Mouse (Mus musculus): ENCODE measurements at regions not wholly inside any gene's neighbourhood (a gene's known extent, or its start where the extent isn't known, plus 50 kb on each side); places are given as distances from the start of the nearest gene placed in this dataset.
"Not testable (repeated sequence)": the region's sequence is repeated elsewhere in the genome, so short reads cannot be mapped to it uniquely, and the experiment has no call there.

DNA sequence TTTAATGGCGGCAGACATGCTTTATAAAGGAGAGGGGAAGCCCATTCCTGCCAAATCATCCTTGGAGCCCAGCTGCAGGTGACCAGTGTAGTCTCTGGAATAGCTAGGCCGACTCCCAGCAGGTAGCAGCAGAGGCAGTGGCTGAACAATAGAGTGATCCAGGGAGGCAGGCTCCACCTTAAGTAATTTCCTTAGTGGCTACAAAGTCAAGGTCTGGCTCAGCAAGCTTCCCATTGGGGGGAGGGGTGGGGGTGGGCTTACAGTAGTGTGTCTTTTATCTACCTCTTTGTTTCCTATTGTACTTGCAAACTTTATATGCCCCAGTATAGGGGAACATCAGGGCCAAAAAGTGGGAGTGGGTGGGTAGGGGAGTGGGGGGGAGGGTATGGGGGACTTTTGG lies 1080.0 kb upstream of the Pcdh10 start:
- H3K4me1 ChIP-seq (ENCODE audit: control insufficient read depth in 2 of 2, insufficient read depth in 2 of 2, low read length in 2 of 2, poor library complexity in 1 of 2); H3K9me3 ChIP-seq (ENCODE audit: control insufficient read depth, insufficient read depth, low read depth, low read length); in situ Hi-C loops (cut with MboI; ENCODE audit: low sequenced_read_pairs in 2 of 2, unreplicated experiment in 2 of 2); H3K4me3 ChIP-seq (ENCODE audit: insufficient read depth in 1 of 2, low read depth in 1 of 2, low read length in 2 of 2, poor library complexity in 1 of 2, severe bottlenecking in 1 of 2); H3K36me3 ChIP-seq (ENCODE audit: control insufficient read depth, insufficient read depth, low read length, poor library complexity, severe bottlenecking); H3K9ac ChIP-seq (ENCODE audit: insufficient read depth, low read depth, low read length, poor library complexity, severe bottlenecking): not testable (repeated sequence)
- DNase-seq (ENCODE audit: low read depth, low spot score): peak; percentile 50
- H3K27ac ChIP-seq (ENCODE audit: insufficient read depth, low read depth, low read length, poor library complexity, severe bottlenecking): peak overlapping the region; percentile 92; the same call in 1 of the 2 replicates

DNA sequence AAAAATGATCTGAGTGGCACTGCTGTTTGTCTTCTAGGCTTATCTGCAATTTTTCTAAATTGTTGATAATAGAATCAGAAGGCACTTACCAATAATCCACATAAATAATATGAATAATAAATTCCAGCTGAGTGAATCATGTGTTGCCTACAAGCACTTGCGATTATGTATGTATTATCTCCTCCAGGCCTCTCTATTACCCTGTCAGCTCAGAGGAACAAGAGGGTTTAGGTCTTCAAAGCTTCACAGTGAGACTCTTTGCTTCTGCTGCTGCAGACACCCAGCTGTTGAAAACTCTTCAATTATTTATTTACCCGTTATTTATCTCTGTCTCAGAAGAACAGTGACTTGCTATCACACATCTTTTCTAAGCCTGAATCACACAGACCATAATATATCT lies 1077.1 kb upstream of the Pcdh10 start:
- Histone ChIP-seq H3K9me3 (ENCODE audit: control insufficient read depth, insufficient read depth, low read depth, low read length) (no peaks in the 10 kb centered on the region), H3K9ac (ENCODE audit: insufficient read depth, low read depth, low read length, poor library complexity, severe bottlenecking) (no peak overlapping the region), H3K27ac (ENCODE audit: insufficient read depth, low read depth, low read length, poor library complexity, severe bottlenecking) (no peak overlapping the region), H3K36me3 (ENCODE audit: control insufficient read depth, insufficient read depth, low read length, poor library complexity, severe bottlenecking) (no peaks in the 10 kb centered on the region), H3K4me1 (ENCODE audit: control insufficient read depth in 2 of 2, insufficient read depth in 2 of 2, low read length in 2 of 2, poor library complexity in 1 of 2) (peaks cover 0 to 5% of the 10 kb centered on the region in 2 experiments; a peak in 1 of 4 replicates), H3K4me3 (ENCODE audit: insufficient read depth in 1 of 2, low read depth in 1 of 2, low read length in 2 of 2, poor library complexity in 1 of 2, severe bottlenecking in 1 of 2) (no peak overlapping the region)
- no peak for DNase-seq (ENCODE audit: low read depth, low spot score)
- no peak for TF ChIP-seq ZNF384 (IDR thresholded peaks at IDR 0.05; ENCODE audit: low read depth, low read length)
- no peak for TF ChIP-seq HCFC1 (IDR thresholded peaks at IDR 0.05; ENCODE audit: borderline replicate concordance, insufficient read depth, low read length)
- no peak for TF ChIP-seq CHD2 (IDR thresholded peaks at IDR 0.05; ENCODE audit: low read depth, low read length)
- TF ChIP-seq ZC3H11A (IDR thresholded peaks at IDR 0.05; ENCODE audit: borderline replicate concordance, low read depth, low read length): no peak
- TF ChIP-seq MAFK (IDR thresholded peaks at IDR 0.05; ENCODE audit: insufficient read depth, low read depth, low read length): no peak
- in situ Hi-C loops (cut with MboI; ENCODE audit: low sequenced_read_pairs in 2 of 2, unreplicated experiment in 2 of 2): no loop called here

DNA sequence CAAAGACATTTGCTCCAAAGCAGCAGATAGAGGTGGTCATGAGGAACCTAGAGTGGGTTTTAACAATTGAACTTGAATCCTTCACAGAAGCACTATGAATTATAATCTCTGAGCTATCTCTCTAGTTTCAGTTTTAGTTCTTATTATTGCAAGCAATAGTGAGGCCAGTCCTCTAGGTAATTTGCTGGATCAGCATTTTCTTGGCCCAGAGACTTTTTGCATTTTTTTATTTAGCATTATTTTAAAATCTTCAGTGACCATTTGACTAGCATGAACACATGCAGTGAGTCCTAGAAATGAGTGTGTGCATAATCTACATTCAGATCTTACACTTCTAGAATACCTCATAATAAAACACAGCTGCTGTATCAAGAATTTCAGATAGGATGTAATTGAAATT lies 1055.0 kb upstream of the Pcdh10 start:
- H3K27ac ChIP-seq (ENCODE audit: insufficient read depth, low read depth, low read length, poor library complexity, severe bottlenecking): no peak overlapping the region
- no peak overlapping the region for H3K4me3 ChIP-seq (ENCODE audit: insufficient read depth in 1 of 2, low read depth in 1 of 2, low read length in 2 of 2, poor library complexity in 1 of 2, severe bottlenecking in 1 of 2)
- no peaks in the 10 kb centered on the region for H3K9me3 ChIP-seq (ENCODE audit: control insufficient read depth, insufficient read depth, low read depth, low read length)
- no peak for DNase-seq (ENCODE audit: low read depth, low spot score)
- H3K4me1 ChIP-seq (ENCODE audit: control insufficient read depth in 2 of 2, insufficient read depth in 2 of 2, low read length in 2 of 2, poor library complexity in 1 of 2): no peaks in the 10 kb centered on the region
- in situ Hi-C loops (cut with MboI; ENCODE audit: low sequenced_read_pairs in 2 of 2, unreplicated experiment in 2 of 2): no loop called here
- no peak overlapping the region for H3K9ac ChIP-seq (ENCODE audit: insufficient read depth, low read depth, low read length, poor library complexity, severe bottlenecking)
- no peak for TF ChIP-seq ZNF384 (IDR thresholded peaks at IDR 0.05; ENCODE audit: low read depth, low read length)
- peak; percentile 88 for TF ChIP-seq MAFK (IDR thresholded peaks at IDR 0.05; ENCODE audit: insufficient read depth, low read depth, low read length)
- no peaks in the 10 kb centered on the region for H3K36me3 ChIP-seq (ENCODE audit: control insufficient read depth, insufficient read depth, low read length, poor library complexity, severe bottlenecking)

Measured in ES-E14 (cell line).